Mouse (Mus musculus): ENCODE data around the gene Cp. TPM values are rescaled to one million over a fixed set of nuclear protein-coding genes. Genes with fewer than 3 reads are reported as not detected.
"Not testable (repeated sequence)": the region's sequence is repeated elsewhere in the genome, so short reads cannot be mapped to it uniquely, and the experiment has no call there.

Gene Cp
- total RNA-seq, 2 experiments from 2014 or later = 9.9 to 15.5 TPM

DNA sequence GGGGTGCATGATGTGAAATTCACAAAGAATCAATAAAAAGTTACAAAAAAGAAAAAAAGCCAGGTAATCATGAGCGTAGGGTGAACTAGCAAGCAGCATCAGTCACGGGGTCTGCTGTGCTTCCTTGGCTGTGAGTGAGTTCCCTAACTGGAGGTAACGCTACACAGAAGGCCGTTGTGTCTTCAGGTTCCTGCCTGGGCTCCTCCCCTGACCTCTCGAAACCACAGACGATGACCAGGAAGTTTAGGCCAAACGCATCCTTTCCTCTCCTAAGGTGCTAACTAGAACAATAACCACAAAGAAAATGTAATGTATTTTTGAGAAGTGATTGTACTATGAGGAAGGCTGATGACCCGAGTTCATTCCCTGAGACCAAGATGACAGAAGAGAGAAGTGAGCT, 47.6 kb downstream of the Cp start:
- intact Hi-C loops (cut with DNase I) = loop anchor here (5.0 kb wide), 1 partner anchor 37 kb away; no protein-coding TSS in a partner anchor

DNA sequence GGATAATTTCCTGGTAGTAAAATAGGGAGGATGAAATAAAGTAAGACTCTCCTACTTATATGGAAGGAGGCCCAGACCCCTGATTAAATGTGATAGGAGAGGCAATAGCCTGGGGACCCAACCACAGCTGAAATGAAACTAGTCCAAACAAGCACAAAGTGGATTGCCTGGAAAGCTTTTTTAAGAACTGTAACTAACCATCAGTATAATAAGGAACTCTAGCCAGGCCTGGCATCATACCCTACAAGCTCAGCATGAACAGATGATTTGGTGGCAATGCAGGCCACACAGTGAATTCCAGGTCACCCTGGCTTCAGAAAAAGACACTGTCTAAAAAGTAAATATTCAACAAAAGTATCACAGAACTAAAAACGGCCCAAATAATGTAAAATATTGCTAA, 48.8 kb downstream of the Cp start:
- no peak for DNase-seq
- intact Hi-C loops (cut with DNase I) = loop anchor here (5.0 kb wide), 1 partner anchor 192 kb away; no protein-coding TSS in a partner anchor

More for the DNA sequence above, 47.6 kb downstream of the Cp start:
- DNase-seq = no peak

DNA sequence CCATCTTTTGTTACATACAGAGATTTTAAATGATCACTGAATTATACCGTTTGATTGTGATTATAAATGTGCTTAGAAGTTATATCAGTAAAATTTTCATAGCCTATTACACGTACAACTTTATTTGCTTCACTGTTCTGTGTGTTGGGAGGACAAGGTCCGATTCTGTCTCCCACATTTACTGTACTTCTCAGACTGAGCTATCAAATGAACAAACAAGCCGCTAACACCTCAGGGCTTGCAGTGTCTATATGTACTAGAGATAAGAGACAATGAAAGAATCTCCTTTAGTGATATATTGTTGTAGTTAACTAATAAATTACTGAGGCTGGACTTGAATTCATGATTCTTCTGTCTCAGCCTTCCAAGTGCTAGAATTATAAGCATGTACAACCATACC, 50.4 kb downstream of the Cp start:
- no peak for DNase-seq
- intact Hi-C loops (cut with DNase I) = loop anchor here (5.0 kb wide), 1 partner anchor 190 kb away; no protein-coding TSS in a partner anchor

DNA sequence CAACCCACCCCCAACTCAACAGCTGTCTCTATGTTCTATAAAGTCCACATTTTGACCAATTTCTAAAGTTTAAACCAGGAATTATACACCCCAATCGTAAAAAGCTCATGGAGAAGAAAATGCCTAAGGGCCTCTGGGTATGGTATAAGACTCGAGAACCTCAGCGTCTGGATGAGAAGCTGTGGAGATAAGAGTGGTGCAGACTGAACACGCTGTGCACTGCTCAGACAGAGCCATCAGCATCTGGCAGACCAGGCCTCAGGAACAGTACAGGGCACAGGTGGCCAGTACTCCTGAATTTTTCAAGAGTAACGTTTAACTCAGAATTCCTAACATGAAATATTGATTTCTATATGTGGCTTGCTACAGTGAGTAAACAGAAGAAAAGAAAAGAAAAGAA, 50.9 kb downstream of the Cp start:
- intact Hi-C loops (cut with DNase I) = loop anchor here (5.0 kb wide), 1 partner anchor 190 kb away; no protein-coding TSS in a partner anchor
- DNase-seq = no peak

DNA sequence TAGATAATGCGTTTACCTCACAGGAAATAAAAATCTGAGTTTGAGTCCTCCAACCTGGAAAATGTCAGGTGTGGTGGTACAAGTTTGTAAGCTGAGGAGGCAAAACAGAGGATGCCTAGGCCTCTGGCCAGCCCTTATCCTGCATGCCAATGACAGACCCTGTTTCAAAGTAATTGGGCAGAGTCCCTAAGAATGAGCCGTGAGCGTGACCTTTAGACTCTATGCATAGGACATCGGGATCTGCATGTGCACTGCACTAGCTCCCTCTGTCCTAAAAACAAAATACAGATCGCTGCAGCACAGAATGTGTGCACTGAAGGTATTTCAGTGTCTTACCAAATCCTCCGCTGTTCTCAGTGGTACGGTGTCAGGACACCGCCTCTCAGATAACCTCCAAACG, 53.6 kb downstream of the Cp start:
- intact Hi-C loops (cut with DNase I) = no loop called here
- no peak for DNase-seq

DNA sequence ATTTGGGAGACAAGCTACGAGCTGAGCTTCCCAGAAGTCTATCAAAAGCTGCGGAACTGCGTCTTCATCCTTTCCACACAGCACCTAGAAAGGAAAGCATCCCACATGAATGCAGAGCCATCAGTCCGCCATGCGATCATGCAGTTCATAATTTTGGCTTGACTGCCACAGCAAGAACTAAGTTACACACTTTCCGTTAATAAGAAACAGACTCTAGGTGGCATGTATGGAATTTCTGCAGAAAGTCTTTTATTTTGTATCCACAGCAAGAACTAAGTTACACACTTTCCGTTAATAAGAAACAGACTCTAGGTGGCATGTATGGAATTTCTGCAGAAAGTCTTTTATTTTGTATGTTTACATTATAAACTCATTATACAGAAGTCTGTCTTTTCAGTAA, 54.1 kb downstream of the Cp start:
- DNase-seq; intact Hi-C loops (cut with DNase I): not testable (repeated sequence)

DNA sequence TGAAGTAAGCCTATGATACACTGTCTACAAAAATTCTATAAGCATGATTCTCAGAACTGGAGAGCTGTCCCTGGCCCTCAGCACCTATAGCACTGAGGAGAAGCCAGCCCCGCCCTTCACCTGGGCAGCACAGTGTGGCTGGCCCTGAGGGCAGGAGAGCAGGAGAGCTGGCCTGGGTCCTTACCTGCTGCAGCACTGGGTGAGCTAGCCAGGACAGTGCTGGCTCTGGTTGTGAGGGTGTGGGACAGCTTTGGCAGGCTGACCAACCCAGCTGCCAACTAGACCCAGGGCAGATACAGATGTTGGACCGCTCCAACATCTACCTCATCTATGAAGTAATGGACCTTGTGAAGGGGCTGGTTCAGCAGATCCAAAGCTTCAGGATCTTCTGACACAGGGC, 57.6 kb downstream of the Cp start:
- peak; percentile 17 to 31 for DNase-seq
- intact Hi-C loops (cut with DNase I) = no loop called here

DNA sequence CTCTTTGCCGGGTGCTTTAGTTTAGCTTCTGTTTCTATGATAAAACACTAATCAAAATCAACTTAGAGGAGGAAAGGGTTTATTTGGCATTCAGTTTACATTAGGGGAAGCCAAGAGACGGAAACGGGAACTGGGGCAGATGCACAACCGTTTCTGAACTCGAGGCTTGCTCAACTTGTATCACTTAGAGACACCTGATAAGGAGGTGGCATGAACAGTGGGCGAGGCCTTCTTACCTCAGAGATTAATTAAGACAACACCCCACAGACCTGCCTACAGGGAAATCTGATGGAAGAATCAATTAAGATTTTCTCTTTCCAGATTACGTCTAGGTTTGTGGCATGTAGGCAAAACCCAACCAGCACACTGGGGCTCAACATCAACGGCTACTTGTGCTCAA, 61.2 kb downstream of the Cp start:
- intact Hi-C loops (cut with DNase I) = no loop called here
- no peak for DNase-seq

DNA sequence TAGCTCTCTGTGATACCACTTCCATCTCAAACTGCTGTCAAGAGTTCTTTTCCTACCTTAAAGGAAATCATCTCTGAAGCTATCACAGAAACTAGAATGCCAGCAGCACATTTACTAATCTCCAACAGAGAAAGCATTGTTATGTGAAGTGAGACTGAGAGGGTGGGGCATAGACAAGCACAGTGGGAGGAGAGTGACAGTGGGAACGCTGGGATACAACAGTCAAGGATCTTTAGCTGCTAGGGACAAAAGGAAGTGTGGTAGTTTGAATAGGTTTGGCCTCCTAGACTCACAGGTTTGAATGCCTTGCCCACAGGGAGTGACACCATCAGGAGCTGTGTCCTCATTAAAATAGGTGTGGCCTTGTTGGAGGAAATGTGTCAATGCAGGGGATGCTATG, 67.0 kb downstream of the Cp start:
- DNase-seq = no peak
- intact Hi-C loops (cut with DNase I) = no loop called here

DNA sequence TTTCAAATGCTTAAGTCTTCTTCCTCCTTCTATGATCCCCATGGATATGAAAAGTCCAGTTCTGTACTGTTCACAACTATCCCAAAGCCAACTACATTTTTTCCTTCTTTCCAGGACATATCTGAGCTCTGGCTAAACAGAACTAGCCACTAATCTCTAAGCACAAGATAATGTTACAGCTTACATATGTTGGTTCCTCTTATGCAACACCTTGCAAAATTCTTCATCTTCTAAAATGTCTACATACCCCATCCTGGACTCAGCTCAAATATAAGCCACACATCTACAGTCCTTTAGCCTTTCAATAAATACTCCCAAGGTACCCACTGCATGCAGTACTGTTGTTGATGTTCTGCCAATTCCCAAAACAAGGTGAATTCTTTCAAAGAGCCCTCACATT, 69.6 kb downstream of the Cp start:
- intact Hi-C loops (cut with DNase I) = no loop called here
- DNase-seq = no peak

DNA sequence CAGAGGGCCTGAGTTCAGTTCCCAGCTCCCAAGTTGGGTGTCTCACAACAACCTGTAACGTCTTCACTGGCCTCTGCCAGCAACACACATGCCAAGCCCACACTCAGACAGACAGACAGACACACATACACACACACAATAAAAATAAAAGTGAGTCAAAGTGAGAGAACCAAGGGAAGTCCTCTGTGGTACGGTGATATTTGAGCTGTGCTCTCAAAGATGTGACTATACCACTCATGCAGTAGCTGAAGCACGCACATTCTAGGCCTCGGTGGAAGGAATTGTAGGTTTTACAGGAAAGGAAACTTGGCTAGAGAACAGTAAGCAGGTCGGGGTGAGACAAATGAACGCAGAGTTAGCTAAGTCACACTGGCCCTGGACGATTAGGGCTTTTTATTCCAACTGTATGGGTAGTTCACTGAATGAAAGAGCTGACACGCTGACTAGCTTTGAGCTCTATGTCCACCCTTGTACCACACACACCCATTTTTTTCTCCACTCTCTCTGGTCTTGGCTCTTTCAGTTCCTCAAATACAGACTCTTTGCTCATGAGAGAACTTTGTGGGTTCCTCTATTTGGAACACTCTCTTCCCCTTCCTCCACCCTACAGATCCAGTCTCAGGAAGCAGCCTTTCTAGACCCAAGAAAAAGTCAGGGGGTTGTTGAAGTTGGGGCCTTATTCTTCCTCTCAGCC, 70.3 kb downstream of the Cp start:
- intact Hi-C loops (cut with DNase I) = no loop called here
- DNase-seq = no peak

DNA sequence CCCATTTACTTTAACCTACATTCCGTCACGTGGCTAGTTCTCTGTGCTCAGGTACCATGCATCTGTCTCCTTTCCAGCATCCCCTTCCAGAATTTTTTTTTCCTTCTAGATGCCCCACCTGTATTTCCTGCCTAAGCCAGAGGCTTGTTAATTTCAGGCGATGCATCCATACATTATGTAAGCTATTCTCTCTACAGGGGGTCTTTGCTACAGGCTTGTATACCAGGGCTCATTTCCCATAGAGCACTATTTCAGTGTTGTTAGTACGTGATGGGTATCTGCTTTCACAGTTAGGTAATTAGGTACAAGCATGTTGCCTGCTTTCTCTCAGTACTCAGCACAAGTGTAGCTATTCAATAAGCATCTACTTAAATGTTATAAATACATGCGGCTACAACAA, 70.9 kb downstream of the Cp start:
- DNase-seq = no peak
- intact Hi-C loops (cut with DNase I) = no loop called here

DNA sequence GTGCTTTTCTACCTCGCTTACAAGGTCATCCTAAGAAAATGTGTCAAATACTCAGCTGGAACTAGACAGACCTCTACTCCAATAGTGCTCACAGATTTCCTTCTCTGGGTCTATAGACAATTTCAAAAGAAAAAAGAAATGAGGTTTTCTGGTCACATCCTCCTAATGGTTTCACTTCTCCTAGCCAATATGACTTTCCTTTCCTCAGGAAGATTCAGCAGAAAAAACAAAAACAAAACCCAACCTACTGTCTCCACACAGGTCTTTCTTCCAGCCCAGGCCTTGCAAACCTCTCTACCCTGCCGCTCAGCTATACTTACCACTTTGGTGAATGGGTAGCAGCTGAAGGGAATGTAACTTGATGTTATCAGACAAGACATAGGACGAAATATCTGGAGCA, 71.8 kb downstream of the Cp start:
- intact Hi-C loops (cut with DNase I) = no loop called here
- no peak for DNase-seq

DNA sequence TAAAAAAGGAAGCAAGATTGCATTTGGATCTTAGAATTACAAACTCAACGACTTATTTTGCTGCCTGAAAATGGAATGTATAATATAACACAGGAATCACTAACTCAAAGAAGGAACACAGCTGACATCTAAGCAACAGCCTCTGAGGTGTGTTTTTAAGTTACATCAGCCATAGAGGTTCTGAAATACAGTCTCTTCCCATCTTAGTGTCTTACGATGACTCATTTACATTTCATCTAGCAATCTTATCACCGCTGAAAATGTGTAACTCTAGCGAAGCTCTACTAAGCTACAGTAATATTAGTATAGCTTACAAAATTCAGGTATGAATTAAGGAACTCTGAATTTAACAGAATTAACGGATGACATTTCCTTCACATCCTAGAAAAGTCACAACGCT, 74.0 kb downstream of the Cp start:
- intact Hi-C loops (cut with DNase I) = loop anchor here (5.0 to 10.0 kb wide), 2 partner anchors 41 to 406 kb away; partner anchors contain the start of gene 1700064H15Rik

DNA sequence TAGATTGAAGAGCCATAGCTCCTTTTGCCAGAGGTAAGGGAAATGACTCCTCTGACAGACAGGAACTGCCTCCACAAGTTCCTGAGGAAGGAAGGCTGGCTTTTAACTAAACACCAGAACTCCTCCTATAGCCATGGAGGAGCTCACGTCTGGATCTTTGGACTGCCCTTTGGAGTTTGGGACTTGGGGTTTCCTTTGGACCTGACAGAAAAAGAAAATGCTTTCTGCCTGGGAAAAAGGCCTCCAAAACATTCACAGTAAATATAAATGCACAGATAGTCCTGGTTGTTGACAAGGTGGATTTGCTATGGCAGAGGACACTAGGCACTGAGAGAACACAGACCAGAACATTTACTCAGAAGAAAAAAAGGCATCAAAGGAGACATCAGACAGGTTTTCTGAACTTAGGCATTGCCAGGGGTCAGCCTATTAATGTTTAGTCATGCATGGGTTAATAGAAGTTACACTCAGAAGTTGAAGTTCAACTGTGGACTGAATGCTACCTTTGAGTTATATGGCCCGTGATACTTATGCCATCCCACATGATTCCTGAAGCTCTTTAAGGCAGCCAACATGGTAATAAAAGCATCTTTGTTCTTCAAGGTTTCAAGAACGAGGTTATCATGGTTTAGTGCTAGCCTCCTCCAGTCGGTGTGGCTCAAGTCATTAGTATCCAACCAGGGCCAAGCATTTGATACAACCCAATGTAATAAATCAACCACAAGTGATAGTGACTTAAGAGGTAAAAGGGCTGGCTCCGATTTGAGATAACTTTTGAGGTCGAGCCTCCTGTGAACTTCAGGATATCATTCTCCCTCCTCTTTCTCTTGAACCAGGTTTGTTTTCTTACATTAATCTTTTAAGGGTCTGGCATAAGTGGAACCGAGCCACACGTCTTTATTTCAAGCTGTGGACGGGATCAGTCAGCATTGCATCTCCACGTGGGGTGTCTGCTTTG, 77.2 kb downstream of the Cp start:
- DNase-seq = no peak
- intact Hi-C loops (cut with DNase I) = loop anchor here (2.0 to 10.0 kb wide), 3 partner anchors 23 to 409 kb away; partner anchors contain the start of genes 1700064H15Rik and Hltf

More for the DNA sequence above, 74.0 kb downstream of the Cp start:
- DNase-seq = no peak

DNA sequence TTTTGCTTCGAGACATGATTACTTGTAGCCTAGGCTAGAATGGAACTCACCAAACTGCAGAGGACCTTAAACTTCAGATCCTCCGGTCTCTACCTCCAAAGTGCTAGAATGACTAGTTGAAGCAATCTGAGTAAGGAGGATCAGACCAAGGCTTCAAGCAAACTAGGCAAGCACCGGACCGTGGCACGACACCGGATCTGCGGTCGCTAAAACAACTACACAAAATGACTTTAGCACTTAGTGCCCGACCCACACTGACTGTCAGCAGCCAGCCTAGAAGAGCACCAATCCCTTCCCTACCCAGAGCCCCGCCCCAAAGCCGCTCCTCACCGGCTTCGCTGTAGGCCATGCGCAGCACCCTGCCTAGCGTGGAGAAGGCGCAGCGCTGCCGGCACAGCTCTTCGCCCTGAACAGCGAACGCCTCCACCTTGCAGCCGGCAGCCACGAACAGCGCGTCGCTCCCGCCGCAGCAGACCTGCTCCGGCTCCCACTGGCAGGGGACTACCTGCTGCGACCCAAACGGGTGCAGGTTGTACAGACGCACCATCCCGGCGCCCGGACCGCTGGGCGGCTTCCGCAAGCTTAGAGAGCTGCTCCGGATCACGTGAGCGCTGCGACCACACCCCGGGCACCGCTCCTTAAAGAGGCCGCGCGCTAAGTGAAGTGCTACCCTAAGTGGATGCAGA, 78.0 kb downstream of the Cp start, which contains the start of gene Hps3:
Gene Hps3 (minus strand): TSS at position 597 of the 686 bp plus-strand sequence.
- peak; percentile 90 to 92 for DNase-seq
- intact Hi-C loops (cut with DNase I) = loop anchor here (2.0 to 10.0 kb wide), 3 partner anchors 22 to 410 kb away; partner anchors contain the start of genes 1700064H15Rik and Hltf

DNA sequence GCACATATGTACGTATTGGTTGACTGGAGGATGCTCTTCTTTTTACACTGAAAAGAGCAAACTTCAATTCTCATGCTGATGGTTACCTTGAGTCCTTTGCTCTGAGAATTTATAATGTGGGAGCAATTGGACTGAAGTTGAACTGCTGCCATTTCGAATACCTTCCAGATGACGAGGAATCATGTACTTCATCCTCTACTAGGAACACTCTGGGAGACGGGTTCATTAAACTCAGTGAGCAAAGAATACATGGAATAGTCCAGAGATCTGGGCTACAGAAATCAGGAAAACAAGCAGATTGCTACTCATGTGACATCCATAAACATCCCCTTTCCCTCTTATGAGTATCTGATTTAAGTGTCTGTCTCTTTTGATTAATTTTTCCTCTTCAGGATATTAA, 79.2 kb downstream of the Cp start:
- DNase-seq = no peak
- intact Hi-C loops (cut with DNase I) = loop anchor here (10.0 kb wide), 1 partner anchor 411 kb away; the partner anchor contains the start of gene 1700064H15Rik

DNA sequence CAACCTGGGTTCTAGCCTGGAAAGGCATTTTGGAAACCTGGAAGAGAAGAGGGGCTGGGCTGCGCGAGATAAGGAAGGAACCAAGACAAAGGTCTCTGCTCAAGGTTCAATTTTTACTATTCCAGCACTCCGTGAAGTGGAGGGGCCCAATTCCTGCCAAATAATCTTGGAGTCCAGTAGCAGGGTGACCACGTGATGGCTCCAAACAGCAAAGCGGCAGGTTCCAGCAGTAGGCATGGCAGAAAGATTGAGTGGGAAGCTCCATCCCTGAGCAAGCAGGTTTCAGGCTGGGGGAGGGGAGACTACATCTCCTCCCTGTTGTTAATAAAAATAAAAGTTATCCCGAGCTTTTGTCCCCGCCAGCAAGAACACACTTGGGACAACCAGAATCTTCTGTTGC, 84.6 kb downstream of the Cp start:
- intact Hi-C loops (cut with DNase I); DNase-seq: not testable (repeated sequence)

DNA sequence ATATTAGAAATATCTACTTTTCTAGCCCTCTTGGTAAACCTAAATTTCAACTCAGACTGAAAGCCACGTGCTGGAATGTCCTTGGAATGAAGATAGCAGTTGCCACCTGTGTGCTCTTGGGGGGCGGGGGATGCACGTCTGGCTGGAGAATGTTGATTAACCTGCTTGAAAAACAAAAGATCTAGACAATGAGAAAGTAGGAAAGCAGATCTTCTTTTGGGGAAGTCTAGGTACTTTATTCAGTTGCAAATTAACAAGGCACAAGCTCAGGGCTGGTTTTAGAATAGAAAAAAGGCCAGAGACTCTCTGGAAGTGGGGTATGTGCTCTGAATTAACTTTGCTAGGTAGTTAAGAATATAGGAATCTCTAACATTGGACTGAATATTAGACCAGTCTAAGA, 87.9 kb downstream of the Cp start:
- intact Hi-C loops (cut with DNase I); DNase-seq: not testable (repeated sequence)
